Mouse (Mus musculus): Measurements from ENCODE around the gene Cand2.
A peak's percentile ranks its signal among the peaks of the same experiment; 100 is the strongest.

Cand2 gene

DNA sequence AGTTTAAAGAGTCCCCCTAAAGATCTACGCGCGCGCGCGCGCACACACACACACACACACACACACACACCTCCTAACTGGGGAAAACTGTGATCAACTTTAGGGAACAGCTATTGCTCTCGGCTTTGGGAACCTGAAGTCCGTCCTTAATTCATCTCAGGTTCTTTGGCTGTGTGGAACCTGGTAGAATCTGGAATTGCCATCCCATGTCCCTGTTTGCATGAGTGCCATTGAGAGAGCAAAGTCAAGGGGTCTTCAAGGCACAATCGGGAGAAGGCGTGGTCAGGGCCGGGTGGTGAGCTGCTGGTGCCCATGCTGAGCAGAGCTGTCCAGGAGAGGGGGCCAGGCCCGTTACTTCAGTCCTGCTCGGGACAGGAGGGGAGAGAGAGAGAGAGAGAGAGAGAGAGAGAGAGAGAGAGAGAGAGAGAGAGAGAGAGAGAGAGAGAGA, 348 bp upstream of the Cand2 start:
- DNase-seq (ENCODE audit: low read depth, low spot score) = peak; percentile 22

DNA sequence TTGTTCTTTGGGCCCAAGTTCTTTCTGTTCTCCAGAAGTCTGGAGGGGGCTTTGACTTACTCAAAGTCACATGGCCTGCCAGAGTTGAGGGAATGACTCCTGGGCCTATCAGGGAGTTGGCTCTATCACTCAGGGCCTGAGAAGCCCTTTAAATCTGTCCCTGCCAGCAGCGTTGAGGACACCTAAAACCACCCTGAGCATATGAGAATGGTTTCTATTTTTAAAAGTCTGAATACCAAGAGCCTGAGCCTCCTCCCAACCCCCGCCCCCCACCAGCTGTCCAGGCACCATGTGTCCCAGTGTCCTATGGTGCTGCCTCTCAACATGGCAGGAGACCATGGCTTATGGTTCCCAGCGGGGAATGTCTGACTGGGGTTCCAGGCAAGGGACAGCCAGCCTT, 1.5 kb downstream of the Cand2 start:
- peak; percentile 82 for DNase-seq (ENCODE audit: low read depth, low spot score)

DNA sequence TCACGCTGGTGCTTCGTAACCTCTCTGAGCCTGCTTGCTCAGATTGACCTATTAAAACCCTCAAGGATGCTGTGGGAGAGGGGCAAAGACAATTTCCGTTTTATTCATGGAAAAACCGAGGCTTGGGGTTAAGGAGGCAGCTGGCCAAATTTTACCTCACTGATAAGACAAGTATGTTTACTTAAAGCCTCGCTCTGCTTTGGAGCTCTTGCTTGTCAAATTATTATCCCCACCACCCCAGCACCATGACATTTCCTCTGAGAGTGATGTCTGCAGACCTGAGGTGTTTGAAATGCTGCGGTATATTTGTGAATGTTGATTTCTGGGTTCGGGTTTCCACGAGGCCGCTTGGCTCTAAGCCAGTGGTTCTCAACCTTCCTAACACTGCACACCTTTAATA, 2.0 kb downstream of the Cand2 start:
- DNase-seq (ENCODE audit: low read depth, low spot score) = no peak

DNA sequence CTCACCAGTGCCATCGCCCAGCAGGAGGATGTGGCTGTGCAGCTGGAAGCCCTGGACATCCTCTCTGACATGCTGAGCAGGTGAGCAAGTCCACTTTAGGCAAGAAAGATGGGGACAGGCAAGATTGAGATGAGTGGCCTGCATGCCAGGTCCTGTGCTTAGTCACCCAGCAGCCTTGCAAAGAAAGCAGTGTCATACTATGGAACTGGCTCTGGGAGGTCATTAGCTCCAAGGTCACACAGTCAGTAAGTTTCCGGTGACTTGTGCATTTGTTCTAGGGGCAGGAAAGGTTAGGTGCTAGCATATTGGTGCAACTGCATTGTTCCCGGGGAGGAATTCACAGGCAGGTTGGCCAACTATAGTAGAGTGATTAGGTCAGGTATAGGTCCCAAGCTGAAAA, 8.4 kb downstream of the Cand2 start:
- no peak for DNase-seq (ENCODE audit: low read depth, low spot score)

DNA sequence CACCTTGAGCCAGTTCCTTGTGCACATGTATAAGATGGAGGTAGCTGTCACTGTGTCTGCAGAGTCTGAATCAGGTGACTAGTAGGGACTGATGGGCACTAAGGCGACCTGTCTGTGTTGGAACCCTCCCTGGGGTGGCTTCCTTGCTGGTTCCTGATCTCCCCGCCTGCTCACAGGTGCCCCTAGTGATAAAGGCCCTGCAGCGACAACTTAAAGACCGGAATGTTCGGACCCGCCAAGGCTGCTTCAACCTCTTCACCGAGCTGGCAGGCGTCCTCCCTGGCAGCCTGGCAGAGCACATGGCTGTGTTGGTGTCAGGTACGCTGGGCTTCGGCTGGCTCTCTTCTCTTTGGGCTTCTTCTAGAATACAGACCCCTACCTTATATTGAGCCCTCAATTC, 16.7 kb downstream of the Cand2 start:
- no peak for DNase-seq (ENCODE audit: low read depth, low spot score)

DNA sequence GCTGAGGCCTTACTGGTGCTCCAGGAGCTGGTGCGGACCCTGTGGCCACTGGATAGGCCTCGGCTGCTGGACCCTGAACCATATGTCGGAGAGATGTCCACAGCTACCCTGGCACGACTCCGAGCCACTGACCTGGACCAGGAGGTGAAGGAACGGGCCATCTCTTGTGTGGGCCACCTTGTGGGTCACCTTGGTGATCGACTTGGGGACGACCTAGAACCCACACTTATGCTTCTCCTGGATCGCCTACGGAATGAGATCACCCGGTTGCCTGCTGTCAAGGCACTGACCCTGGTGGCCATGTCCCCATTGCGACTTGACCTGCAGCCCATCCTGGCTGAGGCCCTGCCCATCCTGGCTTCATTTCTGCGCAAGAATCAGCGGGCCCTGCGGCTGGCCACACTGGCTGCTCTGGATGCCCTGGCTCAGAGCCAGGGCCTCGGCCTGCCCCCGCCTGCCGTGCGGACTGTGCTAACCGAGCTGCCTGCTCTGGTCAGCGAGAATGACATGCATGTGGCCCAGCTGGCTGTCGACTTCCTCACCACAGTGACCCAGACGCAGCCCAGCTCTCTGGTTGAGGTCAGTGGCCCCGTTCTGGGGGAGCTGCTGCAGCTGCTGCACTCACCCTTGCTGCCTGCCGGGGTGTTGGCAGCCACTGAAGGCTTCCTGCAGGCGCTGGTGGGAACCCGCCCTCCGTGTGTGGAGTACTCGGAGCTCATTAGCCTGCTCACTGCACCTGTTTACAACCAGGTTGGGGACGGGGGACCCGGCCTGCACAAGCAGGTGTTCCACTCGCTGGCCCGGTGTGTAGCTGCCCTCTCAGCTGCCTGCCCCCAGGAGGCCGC, 17.7 kb downstream of the Cand2 start:
- peak; percentile 64 for DNase-seq (ENCODE audit: low read depth, low spot score)

DNA sequence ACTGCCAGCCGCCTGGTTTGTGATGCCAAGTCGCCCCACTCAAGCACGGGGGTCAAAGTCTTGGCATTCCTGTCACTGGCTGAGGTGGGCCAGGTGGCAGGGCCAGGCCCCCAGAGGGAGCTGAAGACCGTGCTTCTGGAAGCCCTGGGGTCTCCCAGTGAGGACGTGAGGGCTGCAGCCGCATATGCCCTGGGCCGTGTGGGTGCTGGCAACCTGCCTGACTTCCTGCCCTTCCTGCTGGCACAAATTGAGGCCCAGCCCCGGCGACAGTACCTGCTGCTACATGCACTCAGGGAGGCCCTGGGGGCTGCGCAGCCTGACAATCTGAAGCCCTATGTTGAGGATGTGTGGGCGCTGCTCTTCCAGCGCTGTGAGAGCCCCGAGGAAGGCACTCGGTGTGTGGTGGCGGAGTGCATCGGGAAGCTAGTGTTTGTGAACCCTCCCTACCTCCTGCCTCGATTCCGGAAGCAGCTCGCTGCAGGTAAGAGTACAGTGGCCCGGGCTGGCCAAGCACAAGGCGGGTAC, 18.4 kb downstream of the Cand2 start:
- peak; percentile 65 for DNase-seq (ENCODE audit: low read depth, low spot score)

DNA sequence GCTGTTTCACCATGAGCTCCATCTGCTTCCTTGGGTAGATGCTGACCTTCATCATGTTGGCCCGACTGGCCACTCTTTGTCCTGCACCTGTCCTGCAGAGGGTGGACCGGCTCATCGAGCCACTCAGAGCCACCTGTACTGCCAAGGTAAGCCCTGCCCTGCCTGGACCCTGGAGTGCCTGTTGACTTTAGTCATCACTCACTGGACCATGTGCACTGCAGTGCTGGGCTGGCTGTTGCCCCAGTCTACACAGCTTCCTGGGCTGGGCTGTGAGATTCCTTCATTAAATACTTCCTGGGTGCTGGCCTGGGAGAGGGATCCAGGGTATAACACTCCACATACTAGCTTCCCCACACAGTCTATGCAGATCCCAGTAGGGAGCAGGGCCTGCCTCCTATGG, 27.5 kb downstream of the Cand2 start:
- no peak for DNase-seq (ENCODE audit: low read depth, low spot score)

DNA sequence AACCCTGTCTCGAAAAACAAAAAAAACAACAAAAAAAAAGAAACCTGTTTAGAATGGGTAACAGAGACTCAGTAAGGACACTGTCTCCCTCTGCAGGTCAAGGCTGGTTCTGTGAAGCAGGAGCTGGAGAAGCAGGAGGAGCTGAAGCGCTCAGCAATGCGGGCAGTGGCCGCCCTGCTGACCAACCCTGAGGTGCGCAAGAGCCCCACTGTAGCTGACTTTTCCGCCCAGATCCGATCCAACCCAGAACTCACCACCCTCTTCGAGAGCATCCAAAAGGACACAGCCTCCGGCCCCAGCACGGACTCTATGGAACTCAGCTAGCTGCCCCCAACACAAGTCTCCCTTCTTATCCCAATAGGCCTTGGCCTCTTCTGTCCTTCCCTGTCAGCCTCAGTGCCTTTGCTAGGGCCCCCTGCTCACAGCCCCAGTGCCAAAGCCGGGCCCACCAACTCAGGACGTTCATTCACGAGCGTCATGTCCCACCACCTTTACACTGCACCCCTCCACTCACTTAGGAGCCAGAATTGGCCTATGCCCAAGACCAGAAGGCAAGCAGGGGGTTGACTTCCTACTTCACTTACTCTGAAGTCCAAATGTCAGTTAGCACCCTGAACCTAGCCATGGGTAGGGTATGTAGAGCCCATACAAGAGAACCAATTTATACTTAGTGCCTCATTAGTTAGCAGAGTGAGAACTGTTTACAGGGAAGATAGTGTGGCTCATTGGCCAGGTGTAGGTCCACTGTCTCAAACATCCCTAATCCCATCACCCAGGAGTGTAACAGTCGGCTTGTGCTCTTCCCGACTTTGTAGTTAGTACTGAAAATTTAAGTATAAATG, 29.4 kb downstream of the Cand2 start:
- DNase-seq (ENCODE audit: low read depth, low spot score) = peak; percentile 89

DNA sequence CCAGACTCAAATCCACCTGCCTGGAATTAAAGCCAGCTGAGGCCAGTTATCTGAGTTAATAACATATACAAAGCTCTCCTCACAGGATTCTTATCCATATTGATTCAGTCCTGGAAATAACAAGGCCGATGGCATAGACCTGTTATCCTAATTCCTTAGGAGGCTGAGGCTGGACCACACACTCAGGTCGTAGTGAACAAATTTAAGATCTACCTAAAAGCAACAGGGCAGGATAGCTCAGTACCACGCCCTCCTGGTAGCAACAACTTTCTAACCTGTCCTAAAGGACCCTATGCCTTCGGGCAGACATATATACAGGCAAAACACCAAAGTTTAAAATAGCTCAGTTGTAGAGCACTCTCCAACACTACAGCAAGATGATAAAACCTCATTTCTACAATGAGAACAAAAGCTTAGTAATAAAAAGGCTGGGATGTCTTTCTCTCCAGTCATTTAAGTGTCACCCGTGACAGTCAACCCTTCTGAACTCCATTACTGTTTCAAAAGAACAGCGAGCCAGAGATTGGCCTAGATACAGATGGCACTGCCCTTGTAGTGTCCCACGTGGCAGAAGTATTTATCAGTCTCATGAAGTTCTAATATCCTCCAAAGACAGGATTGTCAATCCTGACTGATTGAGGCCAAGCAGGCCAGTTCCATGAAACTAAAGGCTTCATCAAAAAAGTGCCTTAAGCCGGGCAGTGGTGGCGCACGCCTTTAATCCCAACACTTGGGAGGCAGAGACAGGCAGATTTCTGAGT, 30.3 kb downstream of the Cand2 start:
- no peak for DNase-seq (ENCODE audit: low read depth, low spot score)

DNA sequence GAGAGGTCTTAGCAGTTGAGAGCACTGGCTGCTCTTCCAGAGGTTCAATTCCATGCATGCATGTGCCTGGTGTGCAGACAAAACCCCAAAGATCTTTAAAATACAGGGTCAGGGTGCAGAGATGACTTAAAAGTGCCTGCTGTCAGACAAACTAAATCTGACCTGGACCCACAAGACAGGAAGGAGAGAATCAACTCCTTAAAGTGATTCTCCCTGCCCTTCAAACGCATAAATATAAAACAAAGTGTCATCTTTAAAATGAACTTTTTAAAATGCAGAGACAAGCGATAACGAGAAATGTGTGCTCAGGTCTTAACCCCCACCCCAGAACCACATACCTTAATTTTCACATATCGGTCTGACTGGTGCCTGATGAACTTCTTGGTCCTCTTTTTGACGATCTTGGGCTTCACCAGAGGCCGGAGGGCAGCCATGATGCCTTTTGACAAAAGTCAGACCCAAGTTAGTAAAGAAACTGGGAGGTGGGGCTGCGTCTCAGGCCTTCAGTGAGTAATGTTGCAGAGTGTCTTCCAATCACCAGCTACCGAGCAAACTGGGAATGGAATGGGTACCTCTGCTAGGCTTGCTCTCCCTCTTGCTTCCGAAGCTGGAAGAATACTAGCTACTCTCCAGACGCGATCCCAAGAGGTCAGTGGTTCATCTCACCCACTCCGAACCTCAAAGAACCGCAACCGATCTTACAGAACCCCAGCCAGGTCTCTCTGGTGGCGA, 33.3 kb downstream of the Cand2 start:
- no peak for DNase-seq (ENCODE audit: low read depth, low spot score)

DNA sequence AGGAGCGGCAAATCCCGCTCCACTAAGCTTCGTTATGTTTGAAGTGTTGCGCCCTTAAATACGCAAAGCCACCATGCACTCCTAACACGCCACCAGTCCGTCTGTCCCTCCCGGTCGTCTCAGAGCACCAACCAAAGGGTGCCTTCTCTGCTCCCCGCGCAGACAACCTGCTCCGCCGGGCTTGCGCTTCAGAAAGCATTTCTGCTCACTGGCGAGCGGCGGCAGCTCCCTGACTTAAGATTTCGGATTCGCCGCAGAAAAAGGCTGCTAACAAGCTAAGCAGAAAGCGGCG, 33.8 kb downstream of the Cand2 start:
- peak; percentile 45 for DNase-seq (ENCODE audit: low read depth, low spot score)

DNA sequence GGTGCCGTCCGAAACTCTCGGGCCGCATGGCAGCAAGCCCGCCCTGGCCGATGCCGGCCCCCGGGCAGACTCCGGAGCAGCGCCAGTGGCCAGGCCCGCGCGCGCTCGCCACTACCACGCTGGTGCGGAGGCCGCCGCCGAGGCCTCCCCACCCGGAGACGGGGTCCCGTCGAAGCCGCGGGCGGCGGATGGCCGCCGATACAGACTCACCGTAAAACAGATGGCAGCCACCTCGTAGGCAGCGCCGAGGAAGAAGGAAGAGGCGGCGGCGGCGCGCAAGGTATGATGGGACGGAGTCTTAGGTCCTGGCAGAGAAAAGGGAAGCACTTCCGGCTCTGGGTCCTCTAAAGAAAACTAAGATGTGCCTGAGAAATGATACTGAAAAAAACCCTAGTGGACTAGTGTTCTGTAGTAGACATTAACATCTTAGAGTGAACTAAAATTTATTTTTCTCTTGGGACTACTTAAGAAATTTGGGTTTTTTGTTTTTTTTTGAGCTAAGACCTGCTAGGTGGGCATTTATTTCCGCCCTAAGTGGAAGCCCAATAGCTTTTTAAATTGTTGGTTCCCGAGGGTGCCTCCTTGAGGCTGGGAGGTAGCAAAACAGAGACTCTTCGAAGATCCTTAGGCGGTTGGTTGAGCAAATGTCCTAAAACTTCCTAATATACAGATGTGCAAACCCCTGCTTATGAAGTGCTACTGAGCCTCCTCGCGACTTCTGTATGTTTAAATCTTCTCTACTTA, 34.3 kb downstream of the Cand2 start, which contains the start of gene Rpl32:
Rpl32 (minus strand) TSS at position 260 of the 744 bp plus-strand sequence.
- peak; percentile 96 for DNase-seq (ENCODE audit: low read depth, low spot score)

DNA sequence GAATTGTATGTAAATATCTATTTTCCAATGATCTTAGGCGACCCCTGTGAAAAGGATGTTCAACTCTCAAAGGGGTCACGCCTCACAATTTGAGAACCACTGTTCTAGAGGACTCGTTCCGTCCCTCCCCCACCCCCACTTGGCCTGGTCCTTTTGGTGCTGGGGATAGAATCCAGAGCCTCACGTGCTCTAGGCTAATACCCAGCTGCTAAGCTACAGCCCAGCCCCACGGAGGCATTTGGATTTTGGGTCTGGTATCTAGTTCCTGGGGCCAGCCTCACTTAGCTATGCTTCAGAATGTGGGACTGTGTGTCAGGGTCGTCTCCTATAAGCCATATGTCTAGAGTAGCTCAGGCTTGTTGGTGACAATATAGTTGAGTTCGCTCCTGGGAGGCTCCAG, 37.3 kb downstream of the Cand2 start:
- DNase-seq (ENCODE audit: low read depth, low spot score) = no peak

DNA sequence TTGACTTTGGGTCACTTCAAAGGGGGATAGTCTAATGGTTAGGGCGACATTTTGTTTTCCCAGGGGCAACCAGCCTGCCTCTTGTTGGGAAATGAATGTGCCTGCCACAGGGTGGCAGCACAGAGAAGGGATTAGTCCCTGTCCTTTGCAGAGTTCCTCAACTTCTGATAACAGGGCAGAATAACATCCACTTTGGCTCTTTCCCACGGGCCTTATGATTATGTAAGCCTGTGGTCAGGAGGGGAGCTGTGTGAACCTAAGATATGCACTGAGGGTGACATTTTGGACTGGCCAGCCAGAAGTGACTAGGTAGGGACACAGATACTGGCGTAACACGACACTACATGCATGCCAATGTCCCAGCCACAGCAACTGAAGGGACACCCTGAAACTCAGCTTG, 39.8 kb downstream of the Cand2 start:
- peak; percentile 68 for DNase-seq (ENCODE audit: low read depth, low spot score)

DNA sequence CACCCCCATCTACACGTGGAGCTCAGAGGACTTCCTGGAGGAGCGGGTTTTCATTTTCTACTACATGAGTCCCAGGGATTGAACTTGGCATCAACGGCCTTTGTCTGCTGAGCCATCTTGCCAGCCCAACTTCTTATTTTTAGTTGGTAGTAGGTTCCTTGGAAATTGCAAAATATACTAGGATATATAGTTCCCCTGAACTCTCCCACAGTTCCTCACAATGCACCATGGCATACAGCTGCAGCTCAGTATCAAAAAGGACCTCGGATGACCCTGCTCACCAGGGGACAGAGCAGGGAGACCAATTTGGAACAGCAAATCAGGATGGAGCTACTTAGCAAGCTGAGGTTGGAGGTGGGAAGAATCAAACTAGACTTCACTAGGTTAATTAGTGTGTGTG, 40.7 kb downstream of the Cand2 start:
- DNase-seq (ENCODE audit: low read depth, low spot score) = no peak

DNA sequence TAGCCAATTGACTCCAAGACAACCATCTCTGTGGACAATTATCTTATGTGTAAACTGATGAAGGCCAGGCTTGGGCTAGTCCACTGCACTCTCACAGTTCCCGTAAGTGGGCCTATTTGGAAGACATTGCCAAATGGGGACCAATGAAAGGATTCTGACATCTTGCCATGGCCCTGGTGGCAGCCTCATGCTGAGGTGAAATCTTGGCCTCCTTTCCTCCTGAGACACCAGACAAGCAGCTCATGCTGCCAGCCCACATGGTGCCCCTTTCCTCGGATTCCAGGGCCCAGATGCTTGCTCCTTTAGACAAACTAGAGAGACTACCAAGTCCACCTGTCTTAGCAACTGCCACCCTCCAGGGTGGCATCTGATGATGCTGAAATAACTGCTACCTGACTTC, 43.8 kb downstream of the Cand2 start:
- DNase-seq (ENCODE audit: low read depth, low spot score) = no peak

DNA sequence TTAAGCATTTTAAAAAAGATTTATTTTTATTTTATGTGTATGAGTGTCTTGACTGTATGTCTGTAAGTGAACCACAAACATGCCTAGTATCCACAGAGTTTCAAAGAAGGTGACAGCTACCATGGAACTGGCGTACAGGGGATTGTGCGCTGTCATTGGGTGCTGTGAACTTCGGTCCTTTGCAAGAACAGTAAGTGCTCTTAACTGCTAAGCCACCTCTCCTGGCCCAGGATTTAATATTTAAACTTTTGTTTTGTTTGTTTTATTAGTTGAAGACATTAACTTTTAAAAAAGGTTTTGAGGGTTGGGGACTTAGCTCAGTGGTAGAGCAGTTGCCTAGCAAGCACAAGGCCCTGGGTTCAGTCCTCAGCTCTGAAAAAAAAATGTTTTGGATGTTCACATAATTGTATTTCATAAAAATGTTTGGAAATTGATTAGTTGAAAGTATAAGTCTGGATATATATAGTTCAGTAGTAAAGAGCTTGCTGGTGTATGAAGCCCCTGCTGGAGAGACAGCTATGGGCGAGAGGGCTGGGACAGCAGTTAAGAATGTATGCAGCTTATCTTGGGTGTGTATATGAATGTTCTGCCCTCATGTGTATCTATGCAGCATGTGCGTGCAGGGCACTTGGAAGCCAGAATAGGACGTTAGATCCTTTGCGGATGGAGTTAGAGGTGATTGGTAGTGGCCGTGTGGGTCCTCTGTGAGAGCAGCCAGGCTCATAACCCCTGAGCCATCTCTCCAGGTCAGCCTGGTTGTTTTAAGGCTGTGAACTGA, 47.1 kb downstream of the Cand2 start:
- no peak for DNase-seq (ENCODE audit: low read depth, low spot score)

DNA sequence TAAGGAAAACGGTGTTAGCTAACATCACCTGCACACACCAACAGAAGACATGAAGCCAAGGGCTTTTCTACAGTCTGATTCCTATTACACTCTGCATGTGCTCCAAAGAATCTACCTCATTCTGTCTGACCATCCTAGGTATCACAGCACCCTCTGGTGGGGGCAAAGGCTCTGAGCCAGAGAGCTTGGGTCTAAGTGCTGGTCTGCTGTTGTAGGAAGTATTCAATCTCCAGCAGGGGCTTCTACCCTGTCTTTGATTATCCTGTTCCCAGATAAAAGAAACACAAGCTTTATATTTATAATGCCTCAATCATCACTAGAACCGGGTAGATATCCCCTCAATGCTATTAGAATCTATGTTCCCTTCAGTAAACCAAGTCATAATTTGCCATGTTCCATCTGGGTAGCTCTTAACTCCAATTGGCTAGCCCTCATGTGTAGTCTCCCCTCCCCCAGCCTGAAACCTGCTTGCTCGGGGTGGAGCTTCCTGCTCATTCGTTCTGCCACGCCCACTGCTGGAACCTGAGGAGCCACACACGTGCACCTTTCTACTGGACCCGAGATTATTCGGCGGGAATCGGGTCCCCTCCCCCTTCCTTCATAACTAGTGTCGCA, 49.6 kb downstream of the Cand2 start:
- DNase-seq (ENCODE audit: low read depth, low spot score) = peak; percentile 76

All from brain, adult 2 months (tissue).